Mouse (Mus musculus) E14TG2a.4 (cell line): Measurements from ENCODE around the gene Slc31a2.

ENCODE experiments used
- CTCF ChIP-seq: conservative IDR thresholded peaks from 2 replicates; pipeline ENCODE4 v1.5.1; 2014; ENCODE audit warnings: low read length
- NANOG ChIP-seq: IDR thresholded peaks from 2 replicates; pipeline ENCODE4 v1.6.1; 2014; ENCODE audit warnings: borderline replicate concordance, low read length, mixed read lengths
- POU5F1 ChIP-seq: IDR thresholded peaks from 2 replicates; pipeline ENCODE4 v1.6.1; 2014; ENCODE audit warnings: low read length, borderline replicate concordance

GRCm38 (mm10) chr4:62282969-62283368, 20.6 kb downstream of the Slc31a2 start:
- TF ChIP-seq CTCF, result no peak
- TF ChIP-seq NANOG, result no peak
- TF ChIP-seq POU5F1, result no peak
